Mouse (Mus musculus) left cerebral cortex, adult 2 months (tissue): ENCODE results near the gene Caprin2. TPM values are rescaled to one million over a fixed set of nuclear protein-coding genes. Genes with fewer than 3 reads are reported as not detected.
"Not testable (repeated sequence)": the region's sequence is repeated elsewhere in the genome, so short reads cannot be mapped to it uniquely, and the experiment has no call there.

ENCODE experiments used
- DNase-seq, 2 experiments: peaks; one replicate each; pipeline ENCODE4 v3.0.0; 2021 to 2022; ENCODE audit warnings: low spot score in 2 of 2, mixed read lengths in 1 of 2; ENCODE audit errors: extremely low spot score in 1 of 2
- H3K27ac ChIP-seq: fragments of 200-600 bp; 2 replicates; pipeline ENCODE4 v1.8.1; 2022
- H3K4me3 ChIP-seq: fragments of 200-600 bp; 2 replicates; pipeline ENCODE4 v1.8.1; 2022
- CTCF ChIP-seq: fragments of 200-600 bp; IDR thresholded peaks from 2 replicates; pipeline ENCODE4 v1.8.1; 2022; ENCODE audit warnings: antibody characterized with exemption, mild to moderate bottlenecking, moderate library complexity
- intact Hi-C: fragments of 180-260 bp; cut with DNase I; formaldehyde crosslinking; loops from one replicate; pipeline ENCODE4 v1.15.1; 2025
- long read RNA-seq, 2 experiments: library from polyadenylated mRNA; stranded (forward); transcript quantifications; one replicate each; pipeline ENCODE4 v2.0.0; 2021; ENCODE audit warnings: borderline mapping rate in 2 of 2
- total RNA-seq, 2 experiments: library from RNA; stranded (reverse); gene quantifications; 2 replicates each; pipeline ENCODE4 v1.2.3; 2021

Gene Caprin2
- total RNA-seq: 1 to 10 TPM; 7.7 to 8.0 TPM
- long read RNA-seq, experiment 1, partial matches to known transcripts: 0 of 2 reads
- long read RNA-seq, experiment 1, other reads (novel, unspliced or antisense): 1 of 2 reads
- long read RNA-seq, experiment 2, partial matches to known transcripts: 2 of 5 reads
- long read RNA-seq, experiment 2, other reads (novel, unspliced or antisense): 1 of 5 reads

GRCm38 (mm10) chr6:148895773-148896506 is at the start of gene Caprin2:
Gene Caprin2 (minus strand): TSS chr6:148896237.
- DNase-seq: peak; percentile 89 to 90
- peak within 1 kb of the TSS; percentile 87 for H3K27ac ChIP-seq
- intact Hi-C loops: loop anchor here (1.0 kb wide), 1 partner anchor 65 kb away; the partner anchor contains the start of gene Ipo8
- peak; percentile 10 for TF ChIP-seq CTCF
- H3K4me3 ChIP-seq: peak within 1 kb of the TSS; percentile 77

DNA sequence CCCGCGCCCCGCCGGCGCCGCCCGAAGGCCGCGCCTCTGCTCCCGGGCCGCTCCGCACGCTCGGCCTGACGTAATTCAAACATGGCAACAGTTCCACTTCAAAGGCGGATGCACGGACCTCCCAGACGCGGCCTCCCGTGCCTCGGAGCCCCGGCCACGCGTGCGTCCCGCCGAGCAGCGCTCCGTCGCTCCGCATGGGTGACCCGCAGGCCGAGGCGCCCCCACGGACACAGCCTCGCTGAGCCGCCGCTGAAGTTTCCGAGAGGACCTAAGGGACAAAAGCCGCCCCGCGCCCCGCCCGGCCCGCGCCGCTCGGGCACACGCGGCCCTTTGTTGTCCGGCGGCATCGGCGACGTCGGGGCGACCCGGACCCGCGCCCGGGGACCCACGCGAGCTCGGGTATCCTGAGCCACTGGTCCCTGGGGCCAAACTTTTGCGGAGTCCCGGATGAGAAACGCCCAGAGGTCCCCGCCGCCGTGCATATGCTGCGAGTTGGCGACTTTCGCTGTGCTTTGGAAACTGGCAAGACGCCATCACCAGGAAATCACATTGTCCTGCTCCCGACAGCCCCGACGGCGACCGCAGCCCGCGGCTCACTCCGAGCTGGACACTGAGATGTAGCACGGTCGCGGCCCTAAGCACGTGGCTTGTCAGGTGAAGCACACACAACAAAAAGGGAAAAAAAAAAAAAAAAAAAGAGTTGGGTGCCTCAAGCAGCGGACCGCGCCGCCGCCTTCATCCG is 48.9 kb upstream of the Caprin2 start:
- TF ChIP-seq CTCF: no peak
- intact Hi-C loops: no loop called here
- Histone ChIP-seq H3K4me3 (peak overlapping the region; percentile 50), H3K27ac (no peak overlapping the region)
- peak; percentile 11 to 28 for DNase-seq

GRCm38 (mm10) chr6:148944344-148944766 is 48.3 kb upstream of the Caprin2 start:
- Histone ChIP-seq H3K4me3 (peak overlapping the region; percentile 50), H3K27ac (no peak overlapping the region)
- no peak for TF ChIP-seq CTCF
- intact Hi-C loops: no loop called here
- DNase-seq: peak in 1 of 2 experiments; percentile 10

DNA sequence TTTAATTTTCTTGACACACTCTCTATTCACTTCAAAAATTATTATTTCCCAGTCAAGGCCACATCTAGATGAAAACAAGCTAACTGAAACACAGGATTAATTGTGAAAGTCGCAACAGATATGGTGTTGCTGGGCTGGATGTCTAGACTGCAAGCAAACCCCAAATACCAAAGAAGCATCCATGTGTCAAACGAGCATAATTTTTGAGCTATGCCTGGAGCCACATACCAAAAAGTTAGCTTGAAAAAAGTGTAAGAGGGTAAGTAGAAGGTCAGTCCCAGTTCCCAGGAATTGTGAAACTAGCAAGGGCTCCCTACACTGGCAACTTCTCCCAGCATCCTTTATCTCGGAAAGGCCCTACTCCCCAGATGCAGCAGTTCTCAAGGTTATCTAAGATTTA is 47.7 kb upstream of the Caprin2 start:
- intact Hi-C loops: no loop called here
- Histone ChIP-seq H3K27ac (no peak overlapping the region), H3K4me3 (no peak overlapping the region)
- no peak for TF ChIP-seq CTCF
- no peak for DNase-seq

DNA sequence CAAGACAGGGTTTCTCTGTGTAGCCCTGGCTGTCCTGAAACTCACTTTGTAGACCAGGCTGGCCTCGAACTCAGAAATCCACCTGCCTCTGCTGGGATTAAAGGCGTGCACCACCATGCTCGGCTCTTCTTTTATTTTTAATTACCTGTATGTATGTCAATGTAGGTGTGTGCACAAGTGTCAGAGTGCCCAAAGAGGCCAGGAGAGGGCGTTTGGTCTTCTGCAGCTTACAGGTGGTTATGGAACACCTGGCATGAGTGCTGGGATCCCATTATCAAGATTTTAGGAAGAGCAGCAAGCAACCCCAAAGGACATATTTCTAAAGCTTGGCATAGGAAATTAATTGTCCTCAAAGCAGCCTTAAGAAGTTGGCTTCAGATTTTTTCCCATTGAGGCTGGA is 46.4 kb upstream of the Caprin2 start:
- intact Hi-C loops: no loop called here
- Histone ChIP-seq H3K27ac (no peak overlapping the region), H3K4me3 (no peak overlapping the region)
- no peak for DNase-seq
- TF ChIP-seq CTCF: no peak

DNA sequence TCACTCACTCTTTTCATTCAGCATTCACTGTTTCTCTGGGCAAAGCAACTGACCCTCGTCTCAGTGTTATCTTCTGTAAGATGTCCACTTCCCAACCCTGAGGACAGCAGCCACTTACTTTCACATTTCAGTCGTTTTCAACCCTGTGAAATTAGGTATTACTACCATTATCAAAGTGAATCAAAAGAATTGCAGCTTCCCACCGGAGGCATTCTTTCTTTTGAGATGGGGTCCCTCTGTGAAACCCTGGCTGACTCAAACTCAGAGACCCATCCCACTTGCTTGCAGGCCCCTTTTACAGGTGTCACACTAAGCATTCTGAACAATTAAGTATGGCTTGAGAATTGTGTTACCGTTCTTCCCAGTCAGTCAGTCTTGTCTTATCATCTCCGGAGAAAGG is 45.8 kb upstream of the Caprin2 start:
- intact Hi-C loops: no loop called here
- no peak for DNase-seq

GRCm38 (mm10) chr6:148940383-148940782 is 44.3 kb upstream of the Caprin2 start:
- H3K27ac ChIP-seq, intact Hi-C loops, DNase-seq, H3K4me3 ChIP-seq: not testable (repeated sequence)
- peak; percentile 30 for TF ChIP-seq CTCF

More for the DNA sequence above, 45.8 kb upstream of the Caprin2 start:
- Histone ChIP-seq H3K4me3 (no peak overlapping the region), H3K27ac (no peak overlapping the region)
- no peak for TF ChIP-seq CTCF

DNA sequence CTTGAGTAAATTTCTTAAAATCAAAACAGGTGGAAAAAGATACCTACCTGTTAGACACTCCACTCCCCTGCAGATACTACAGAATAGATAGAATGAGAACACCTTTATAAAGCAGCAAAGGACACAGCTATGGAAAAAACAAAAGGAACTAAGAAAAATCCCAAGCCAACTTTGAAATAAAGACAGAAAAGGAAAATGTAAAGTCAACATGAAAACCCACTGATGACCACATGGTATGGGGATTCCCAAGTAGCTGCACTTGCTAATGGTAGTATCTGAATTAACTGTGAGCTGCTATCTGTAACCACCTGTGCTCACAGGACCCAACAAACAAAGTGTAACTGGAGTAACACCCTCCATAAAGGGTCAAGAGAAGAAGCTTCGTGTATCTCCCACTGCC is 41.7 kb upstream of the Caprin2 start:
- TF ChIP-seq CTCF: no peak
- no peak overlapping the region for H3K4me3 ChIP-seq
- no peak overlapping the region for H3K27ac ChIP-seq
- no peak for DNase-seq
- intact Hi-C loops: no loop called here

GRCm38 (mm10) chr6:148934961-148935590 is 39.0 kb upstream of the Caprin2 start:
- Histone ChIP-seq H3K4me3 (no peak overlapping the region), H3K27ac (no peak overlapping the region)
- DNase-seq: no peak
- intact Hi-C loops: no loop called here
- no peak for TF ChIP-seq CTCF

DNA sequence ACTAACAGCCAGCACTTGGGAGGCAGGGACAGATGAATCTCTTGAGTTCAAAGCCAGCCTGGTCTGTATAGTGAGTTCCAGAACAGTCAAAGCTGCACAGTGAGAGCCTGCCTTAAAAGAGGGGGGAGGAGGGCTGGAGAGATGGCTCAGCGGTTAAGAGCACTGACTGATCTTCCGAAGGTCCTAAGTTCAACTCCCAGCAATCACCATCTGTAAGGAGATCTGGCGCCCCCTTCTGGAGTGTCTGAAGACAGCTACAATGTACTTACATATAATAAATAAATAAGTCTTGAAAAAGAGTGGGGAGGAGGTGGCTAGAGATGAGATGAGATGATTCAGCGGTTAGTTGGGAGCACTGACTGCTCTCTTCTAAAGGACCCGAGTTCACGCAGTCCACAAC is 35.2 kb upstream of the Caprin2 start:
- DNase-seq: no peak
- peak; percentile 7 for TF ChIP-seq CTCF
- no peak overlapping the region for H3K4me3 ChIP-seq
- intact Hi-C loops: no loop called here
- no peak overlapping the region for H3K27ac ChIP-seq

DNA sequence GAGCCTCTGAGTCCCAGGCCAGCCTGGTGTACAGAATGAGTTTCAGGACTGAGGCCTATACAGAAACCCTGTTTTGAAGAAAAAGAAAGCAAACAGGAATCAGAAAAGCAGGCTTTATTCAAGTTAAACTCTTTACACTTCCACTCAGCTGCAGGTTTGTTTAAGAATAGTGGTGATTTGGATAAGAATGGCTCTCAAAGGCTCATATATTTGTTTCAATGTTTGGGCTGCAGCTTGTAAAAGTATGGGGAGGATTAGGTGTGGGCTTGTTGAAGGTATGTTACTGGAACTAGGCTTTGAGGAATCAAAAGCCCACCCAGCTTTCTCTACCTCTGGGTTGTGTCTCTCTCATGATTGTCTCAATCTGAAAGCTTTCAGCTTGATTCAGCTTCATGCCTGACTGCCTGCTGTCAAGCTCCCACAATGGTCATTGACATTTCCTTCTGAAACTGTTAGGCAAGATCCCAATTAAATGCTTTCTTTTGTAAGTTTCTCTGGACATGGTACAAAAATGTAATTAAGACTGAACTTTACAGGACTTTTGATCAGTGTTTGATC is 22.9 kb upstream of the Caprin2 start:
- TF ChIP-seq CTCF: no peak
- no peak overlapping the region for H3K4me3 ChIP-seq
- DNase-seq: no peak
- intact Hi-C loops: no loop called here
- H3K27ac ChIP-seq: no peak overlapping the region

DNA sequence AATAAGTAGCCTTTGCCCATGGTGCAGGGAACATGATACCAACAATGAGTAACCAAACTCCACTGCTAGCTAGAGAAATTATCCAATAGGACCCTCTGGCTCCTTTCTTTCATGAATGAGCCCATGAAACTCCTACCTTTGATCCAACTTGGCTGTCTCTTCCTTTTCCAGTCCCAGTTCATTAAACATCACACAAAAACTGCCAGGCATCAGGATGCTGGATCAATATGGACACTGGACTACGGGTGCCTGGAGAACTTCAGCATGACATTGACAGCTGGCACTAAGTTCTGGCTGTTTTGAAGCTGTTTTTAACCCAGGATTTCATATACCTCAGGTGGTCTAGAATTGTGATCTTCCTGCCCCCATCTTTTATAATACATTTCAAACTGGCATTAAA is 21.6 kb upstream of the Caprin2 start:
- Histone ChIP-seq H3K4me3 (no peak overlapping the region), H3K27ac (no peak overlapping the region)
- no peak for DNase-seq
- no peak for TF ChIP-seq CTCF
- intact Hi-C loops: no loop called here
